Mouse (Mus musculus) ZHBTc4 (cell line): ENCODE measurements at regions not wholly inside any gene's neighbourhood (a gene's known extent, or its start where the extent isn't known, plus 50 kb on each side); places are given as distances from the start of the nearest gene placed in this dataset.

Experiments
- DNase-seq: peaks from one replicate; pipeline ENCODE4 v3.0.0-alpha.2; 2011; ENCODE audit warnings: low read depth, low spot score

GRCm38 (mm10) chr14:118419442-118420193 is 152.9 kb downstream of the Gm9376 start:
- DNase-seq, result peak; percentile 52

DNA sequence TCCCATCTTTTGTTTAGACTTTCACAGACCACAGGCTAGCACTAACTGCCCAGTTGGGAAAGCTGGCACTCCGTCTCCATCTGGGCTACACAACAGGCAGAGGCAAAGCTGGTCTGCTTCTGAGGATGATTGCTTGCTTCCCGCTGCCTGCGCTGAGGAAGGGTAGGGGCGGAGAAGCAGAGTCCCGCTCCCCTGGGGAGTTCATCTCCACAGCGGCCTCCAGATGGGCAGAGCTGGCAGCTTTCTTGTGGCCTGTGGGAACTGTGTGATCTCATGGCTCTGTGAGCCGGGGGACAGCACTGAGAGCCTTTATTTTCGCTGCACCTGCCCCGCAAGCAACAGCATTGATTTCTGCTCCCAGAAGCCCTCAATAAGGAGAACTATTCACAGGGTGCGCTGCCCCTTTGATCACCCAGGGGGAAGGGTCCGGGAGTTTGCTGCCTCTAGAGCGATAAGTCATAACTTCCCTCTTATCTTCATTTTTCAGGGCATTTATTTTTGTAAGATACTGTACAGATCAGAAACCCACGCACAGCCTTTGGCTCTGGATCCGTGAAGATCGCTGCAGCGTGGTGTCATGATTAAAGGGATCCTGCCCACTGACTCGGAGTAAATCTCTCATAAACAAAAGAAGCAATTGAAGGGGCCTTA is 155.7 kb downstream of the Gm9376 start:
- no peak for DNase-seq

- no peak for DNase-seq
These were observed 156.5 kb downstream of the Gm9376 start for GRCm38 (mm10) chr14:118423269-118423668.

DNA sequence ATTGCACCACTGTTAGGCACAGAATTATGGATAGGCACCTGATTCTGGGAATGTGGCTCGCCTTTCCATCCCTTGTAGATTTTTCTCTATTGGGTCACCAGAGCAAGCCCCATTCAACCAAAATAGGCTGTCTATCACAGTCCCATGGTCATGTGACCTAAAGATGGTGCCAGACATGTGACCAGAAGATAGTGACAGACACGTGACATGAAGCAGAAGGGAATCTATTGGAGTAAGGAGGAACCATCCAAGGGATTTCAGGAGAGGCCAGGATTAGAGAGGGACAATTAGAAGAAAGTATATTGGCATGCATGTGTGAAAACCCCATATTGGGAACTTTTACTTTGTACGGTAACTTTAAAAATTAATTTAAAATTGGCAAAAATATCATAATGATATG is 159.8 kb downstream of the Gm9376 start:
- no peak for DNase-seq

DNA sequence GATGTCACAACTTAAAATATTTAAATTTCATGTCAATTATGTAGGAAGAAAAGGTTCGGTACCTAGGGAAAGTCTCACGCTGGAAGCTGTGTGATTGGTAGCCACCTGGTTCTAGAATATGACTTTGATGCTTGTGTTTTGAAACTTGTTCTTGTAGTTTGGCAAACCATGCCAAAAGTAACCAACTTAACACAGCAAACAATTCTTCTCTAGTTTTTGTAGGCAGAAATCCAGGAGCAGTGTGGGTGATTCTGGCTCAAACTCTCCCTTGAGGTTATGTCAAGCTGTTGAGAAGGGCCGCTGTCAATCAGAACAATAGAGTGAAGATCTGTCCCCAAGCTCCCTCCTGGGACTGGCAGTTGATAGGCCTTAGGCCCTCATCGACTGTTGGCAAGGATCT is 163.5 kb downstream of the Gm9376 start:
- no peak for DNase-seq

DNA sequence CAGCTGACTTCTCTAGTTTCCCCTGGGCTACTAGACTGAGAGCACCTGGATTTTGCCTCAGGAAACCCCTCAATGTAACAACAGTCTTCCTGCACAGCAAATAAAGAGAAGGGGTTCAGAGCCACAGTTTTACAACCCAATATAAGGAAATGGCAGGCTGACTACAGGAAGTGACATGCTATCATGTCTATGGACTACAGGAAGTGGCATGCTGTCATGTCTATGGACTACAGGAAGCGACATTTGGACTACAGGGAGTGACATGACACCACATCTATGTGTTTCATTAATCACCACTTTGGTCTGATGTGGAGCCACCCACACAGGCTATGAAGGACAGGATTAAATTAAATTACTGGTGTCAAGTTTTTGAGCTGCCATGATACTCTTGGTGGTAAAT is 164.0 kb downstream of the Gm9376 start:
- DNase-seq, result no peak

DNA sequence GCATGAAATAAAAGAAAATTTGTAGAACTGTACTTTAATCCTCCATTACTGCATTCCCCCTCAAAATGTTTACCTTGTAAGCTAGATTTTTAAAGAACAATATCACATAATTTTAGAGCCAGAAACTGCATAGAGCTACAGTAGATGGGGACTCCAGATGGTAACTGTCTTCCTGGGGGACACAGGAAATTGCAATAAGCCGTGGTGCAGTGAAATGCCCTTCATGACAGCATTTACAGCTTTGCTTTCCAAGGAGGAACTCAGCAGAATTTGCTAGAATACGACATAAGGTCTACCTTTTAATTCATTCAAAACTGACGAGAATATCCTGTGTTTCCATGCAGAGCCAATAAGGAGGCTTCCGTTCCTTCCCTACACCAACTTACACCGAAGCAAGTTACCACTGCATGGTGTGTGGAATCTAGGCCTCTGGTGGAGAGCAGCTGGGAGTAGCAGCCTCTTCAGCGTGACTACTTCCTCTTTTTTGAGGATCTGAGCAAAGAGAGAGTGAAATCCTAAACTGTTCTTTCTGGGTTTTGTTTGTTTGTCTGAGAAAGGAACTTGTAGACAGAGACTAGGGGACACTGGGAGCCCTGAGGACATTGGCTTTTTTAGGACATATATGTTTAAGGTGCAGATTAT is 164.6 kb downstream of the Gm9376 start:
- no peak for DNase-seq
